Mouse (Mus musculus): ENCODE results near the gene Kpna7. TPM values are rescaled to one million over a fixed set of nuclear protein-coding genes. Genes with fewer than 3 reads are reported as not detected.

The Kpna7 gene
- polyA plus RNA-seq, 1 experiment from 2014 or later, result 0.17 TPM

DNA sequence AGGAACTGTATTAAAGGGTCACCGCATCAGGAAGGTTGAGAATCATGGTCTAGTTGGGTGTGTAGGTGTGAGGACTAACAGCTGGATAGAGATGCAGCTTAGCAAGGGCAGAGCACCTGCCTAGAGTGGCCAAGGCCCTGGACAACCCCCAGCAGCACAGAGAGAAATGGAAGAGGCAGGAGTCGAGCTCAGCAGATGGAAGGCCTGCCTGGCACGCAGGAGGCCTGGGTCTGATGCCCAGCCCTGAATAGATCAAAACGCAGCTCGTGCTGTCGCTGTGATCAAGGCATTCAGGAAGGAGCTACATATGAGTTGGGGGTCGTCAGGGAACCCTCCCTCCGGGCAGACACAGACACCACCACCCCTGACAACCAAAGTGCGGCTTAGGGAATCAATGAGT lies 125.6 kb downstream of the Kpna7 start:
- WGBS, result 67% methylated on average over 9 of the region's 9 CpGs
- H3K4me3 ChIP-seq (ENCODE audit: low read depth, low read length), result no peak overlapping the region
- no peaks in the 10 kb centered on the region for H3K36me3 ChIP-seq (ENCODE audit: control insufficient read depth, insufficient read depth, low read length)
- no peak overlapping the region for H3K27ac ChIP-seq (replicated peaks)
- no peaks in the 10 kb centered on the region for H3K27me3 ChIP-seq (ENCODE audit: control insufficient read depth, insufficient read depth, low read length)
- no peak for DNase-seq (ENCODE audit: low spot score)
- ATAC-seq (ENCODE audit: low FRiP score, low TSS enrichment), result no peak
- TF ChIP-seq EP300 (optimal IDR thresholded peaks at IDR 0.05), result no peak
- peaks cover 2% of the 10 kb centered on the region; the same call in 1 of the 2 replicates for H3K4me1 ChIP-seq (replicated peaks; ENCODE audit: control insufficient read depth, insufficient read depth)
- no peak overlapping the region for H3K4me2 ChIP-seq (replicated peaks; ENCODE audit: low read depth)
- no peak overlapping the region for H3K9ac ChIP-seq (ENCODE audit: low read length)
- no peaks in the 10 kb centered on the region for H3K9me3 ChIP-seq (ENCODE audit: control insufficient read depth, low read length)

DNA sequence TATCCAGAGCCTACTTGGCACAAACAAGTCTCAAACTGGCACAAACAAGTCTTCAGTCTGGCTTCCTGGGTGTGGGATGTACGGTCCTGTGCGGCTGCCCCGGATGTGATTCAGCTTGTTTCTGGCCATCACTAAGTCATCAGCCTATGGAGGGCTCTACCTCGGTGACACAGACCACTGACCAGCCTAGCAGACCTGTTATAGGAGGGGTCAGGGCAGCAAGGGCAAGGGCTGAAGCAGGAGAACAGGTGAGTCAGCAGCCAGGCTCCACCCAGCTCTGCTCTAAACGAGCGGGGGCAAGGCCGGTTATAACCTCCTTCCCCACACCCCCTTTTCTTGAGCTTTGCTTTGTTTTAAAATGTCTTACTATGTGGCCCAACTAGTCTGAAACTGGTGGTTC lies 129.4 kb downstream of the Kpna7 start:
- no peak overlapping the region for H3K4me2 ChIP-seq (replicated peaks; ENCODE audit: low read depth)
- no peak overlapping the region for H3K4me3 ChIP-seq (ENCODE audit: low read depth, low read length)
- H3K36me3 ChIP-seq (ENCODE audit: control insufficient read depth, insufficient read depth, low read length), result no peaks in the 10 kb centered on the region
- H3K9ac ChIP-seq (ENCODE audit: low read length), result no peak overlapping the region; the same call in 1 of the 2 replicates
- 53% methylated on average over 7 of the region's 7 CpGs for WGBS
- H3K9me3 ChIP-seq (ENCODE audit: control insufficient read depth, low read length), result no peaks in the 10 kb centered on the region
- H3K27me3 ChIP-seq (ENCODE audit: control insufficient read depth, insufficient read depth, low read length), result no peaks in the 10 kb centered on the region
- TF ChIP-seq CTCF (IDR thresholded peaks at IDR 0.05; ENCODE audit: low read depth), result no peak
- TF ChIP-seq EP300 (optimal IDR thresholded peaks at IDR 0.05), result no peak
- H3K27ac ChIP-seq (replicated peaks), result peak overlapping the region; percentile 74
- 0 out of 2 replicates have a peak, but pooled peaks cover 2% of the 10 kb centered on the region for H3K4me1 ChIP-seq (replicated peaks; ENCODE audit: control insufficient read depth, insufficient read depth)
- DNase-seq (ENCODE audit: low spot score) (peak; percentile 51), ATAC-seq (ENCODE audit: low FRiP score, low TSS enrichment) (peak; percentile 80)

DNA sequence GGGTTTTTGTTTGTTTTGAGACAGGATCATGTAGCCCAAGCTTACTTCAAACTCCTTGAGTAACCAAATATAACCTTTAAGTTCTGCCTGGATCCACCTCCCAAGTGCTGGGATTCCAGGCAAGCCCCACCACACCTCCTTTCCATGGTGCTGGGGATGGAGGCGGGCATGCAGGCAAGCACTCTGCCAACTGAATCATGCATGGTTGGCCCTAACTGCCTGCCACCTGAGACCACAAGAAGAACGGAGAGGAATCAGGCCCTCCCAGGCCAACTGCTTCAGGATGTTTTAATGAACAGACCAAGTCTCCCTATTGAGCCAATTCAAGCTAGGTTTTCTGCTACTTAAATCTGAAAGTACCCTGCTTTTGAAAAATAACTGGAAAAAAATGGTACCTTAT lies 131.2 kb downstream of the Kpna7 start:
- H3K36me3 ChIP-seq (ENCODE audit: control insufficient read depth, insufficient read depth, low read length), result no peaks in the 10 kb centered on the region
- H3K27ac ChIP-seq (replicated peaks), result no peak overlapping the region
- ATAC-seq (ENCODE audit: low FRiP score, low TSS enrichment) (no peak), DNase-seq (ENCODE audit: low spot score) (peak; percentile 16)
- H3K4me2 ChIP-seq (replicated peaks; ENCODE audit: low read depth), result no peak overlapping the region
- H3K9ac ChIP-seq (ENCODE audit: low read length), result no peak overlapping the region
- H3K27me3 ChIP-seq (ENCODE audit: control insufficient read depth, insufficient read depth, low read length), result no peaks in the 10 kb centered on the region
- H3K9me3 ChIP-seq (ENCODE audit: control insufficient read depth, low read length), result no peaks in the 10 kb centered on the region
- H3K4me1 ChIP-seq (replicated peaks; ENCODE audit: control insufficient read depth, insufficient read depth), result peaks cover 12% of the 10 kb centered on the region
- WGBS, result 63% methylated on average over 2 of the region's 2 CpGs
- H3K4me3 ChIP-seq (ENCODE audit: low read depth, low read length), result no peak overlapping the region
- TF ChIP-seq EP300 (optimal IDR thresholded peaks at IDR 0.05), result no peak
- TF ChIP-seq CTCF (IDR thresholded peaks at IDR 0.05; ENCODE audit: low read depth), result no peak

DNA sequence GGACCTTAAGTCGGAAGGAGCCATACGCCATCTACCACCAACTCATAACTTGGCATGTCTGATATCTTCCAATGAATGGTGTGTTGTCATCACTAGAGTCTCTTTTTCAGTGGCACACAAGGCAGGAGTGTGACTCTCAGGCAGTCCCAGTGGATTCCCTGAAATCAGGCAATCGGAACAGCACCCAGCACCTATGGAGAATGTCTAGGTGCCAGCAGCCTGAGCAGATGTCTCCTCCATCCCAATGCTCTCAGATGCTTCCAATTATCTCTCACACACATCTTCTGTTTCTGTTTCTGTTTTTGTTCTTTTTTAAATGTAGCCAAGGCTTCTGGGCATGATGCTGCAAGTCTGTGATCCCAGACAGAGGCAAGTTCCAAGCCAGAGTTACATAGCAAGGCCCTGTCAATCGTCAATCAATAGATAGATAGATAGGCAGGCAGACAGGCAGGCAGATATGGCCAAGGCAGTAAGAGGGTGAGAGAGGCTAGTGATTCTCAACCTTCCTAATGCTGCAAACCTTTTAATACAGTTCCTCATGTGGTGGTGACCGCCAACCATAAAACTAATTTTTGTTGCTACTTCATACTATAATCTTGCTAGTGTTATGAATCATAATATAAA lies 133.3 kb downstream of the Kpna7 start:
- Histone ChIP-seq H3K9me3 (ENCODE audit: control insufficient read depth, low read length) (no peaks in the 10 kb centered on the region), H3K4me3 (ENCODE audit: low read depth, low read length) (no peak overlapping the region), H3K9ac (ENCODE audit: low read length) (no peak overlapping the region), H3K27me3 (ENCODE audit: control insufficient read depth, insufficient read depth, low read length) (no peaks in the 10 kb centered on the region), H3K36me3 (ENCODE audit: control insufficient read depth, insufficient read depth, low read length) (no peaks in the 10 kb centered on the region), H3K27ac (replicated peaks) (peak overlapping the region; percentile 49), H3K4me2 (replicated peaks; ENCODE audit: low read depth) (no peak overlapping the region), H3K4me1 (replicated peaks; ENCODE audit: control insufficient read depth, insufficient read depth) (peaks cover 15% of the 10 kb centered on the region)
- ATAC-seq (ENCODE audit: low FRiP score, low TSS enrichment) (no peak), DNase-seq (ENCODE audit: low spot score) (no peak)
- no peak for TF ChIP-seq EP300 (optimal IDR thresholded peaks at IDR 0.05)
- TF ChIP-seq CTCF (IDR thresholded peaks at IDR 0.05; ENCODE audit: low read depth), result no peak
- WGBS, result 90% methylated on average over 5 of the region's 5 CpGs

DNA sequence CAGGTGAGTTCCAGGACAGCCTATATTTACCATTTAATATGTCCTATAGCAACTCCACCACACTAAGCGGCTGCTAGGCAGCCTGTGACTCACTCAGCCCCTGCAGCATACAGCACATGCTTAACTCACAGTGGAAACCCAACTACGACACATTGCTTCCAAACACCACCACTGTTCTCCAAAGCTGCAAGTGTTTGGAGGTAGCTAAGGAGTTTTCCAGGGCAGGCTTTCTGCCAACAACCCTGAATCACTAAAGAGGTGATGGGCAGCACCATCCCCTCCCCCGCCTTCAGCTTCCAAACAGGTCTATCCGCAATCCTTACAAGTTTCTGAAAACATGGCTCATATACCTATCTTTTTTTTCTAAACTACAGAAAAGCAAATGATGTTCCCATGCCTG lies 134.0 kb downstream of the Kpna7 start:
- Histone ChIP-seq H3K4me1 (replicated peaks; ENCODE audit: control insufficient read depth, insufficient read depth) (peaks cover 15% of the 10 kb centered on the region), H3K27ac (replicated peaks) (peak overlapping the region; percentile 49), H3K9me3 (ENCODE audit: control insufficient read depth, low read length) (no peaks in the 10 kb centered on the region), H3K36me3 (ENCODE audit: control insufficient read depth, insufficient read depth, low read length) (no peaks in the 10 kb centered on the region), H3K4me2 (replicated peaks; ENCODE audit: low read depth) (no peak overlapping the region), H3K9ac (ENCODE audit: low read length) (no peak overlapping the region), H3K4me3 (ENCODE audit: low read depth, low read length) (no peak overlapping the region), H3K27me3 (ENCODE audit: control insufficient read depth, insufficient read depth, low read length) (no peaks in the 10 kb centered on the region)
- ATAC-seq (ENCODE audit: low FRiP score, low TSS enrichment), result peak; percentile 24; the same call in 1 of the 2 replicates
- WGBS, result 68% methylated on average over 4 of the region's 4 CpGs
- peak; percentile 35 for DNase-seq (ENCODE audit: low spot score)
- TF ChIP-seq EP300 (optimal IDR thresholded peaks at IDR 0.05), result no peak
- TF ChIP-seq CTCF (IDR thresholded peaks at IDR 0.05; ENCODE audit: low read depth), result no peak

DNA sequence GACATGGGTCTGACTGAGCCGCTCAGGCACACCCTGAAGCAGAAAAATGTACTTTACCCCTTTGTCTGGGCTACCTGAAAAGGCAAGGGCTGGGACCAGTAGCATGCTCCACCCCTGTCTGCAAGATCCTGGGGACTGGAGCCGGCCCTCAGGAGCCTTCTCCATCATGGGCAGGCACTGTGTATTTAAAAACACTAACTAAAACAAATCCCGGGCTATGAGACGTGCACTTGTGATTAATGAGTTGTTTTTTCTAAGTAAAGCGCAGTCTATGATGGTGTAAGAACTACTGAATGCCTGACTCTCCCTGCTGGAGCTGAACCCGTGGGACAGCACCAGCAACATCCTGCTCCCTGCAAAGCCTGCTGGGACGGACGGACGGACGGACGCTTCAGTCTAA lies 135.4 kb downstream of the Kpna7 start:
- Histone ChIP-seq H3K9ac (ENCODE audit: low read length) (peak overlapping the region; percentile 48), H3K27ac (replicated peaks) (peak overlapping the region; percentile 78), H3K27me3 (ENCODE audit: control insufficient read depth, insufficient read depth, low read length) (no peaks in the 10 kb centered on the region), H3K9me3 (ENCODE audit: control insufficient read depth, low read length) (no peaks in the 10 kb centered on the region), H3K4me3 (ENCODE audit: low read depth, low read length) (no peak overlapping the region), H3K4me2 (replicated peaks; ENCODE audit: low read depth) (peak overlapping the region; percentile 39), H3K36me3 (ENCODE audit: control insufficient read depth, insufficient read depth, low read length) (no peaks in the 10 kb centered on the region), H3K4me1 (replicated peaks; ENCODE audit: control insufficient read depth, insufficient read depth) (peaks cover 13% of the 10 kb centered on the region)
- ATAC-seq (ENCODE audit: low FRiP score, low TSS enrichment), result peak; percentile 80
- peak; percentile 54 for DNase-seq (ENCODE audit: low spot score)
- WGBS, result 19% methylated on average over 11 of the region's 11 CpGs
- TF ChIP-seq CTCF (IDR thresholded peaks at IDR 0.05; ENCODE audit: low read depth) (no peak), EP300 (optimal IDR thresholded peaks at IDR 0.05) (no peak)
